Mouse (Mus musculus) adrenal gland, adult (tissue): ENCODE measurements at regions not wholly inside any gene's neighbourhood (a gene's known extent, or its start where the extent isn't known, plus 50 kb on each side); places are given as distances from the start of the nearest gene placed in this dataset.

ENCODE experiments used
- DNase-seq, 2 experiments: peaks; one replicate each; pipeline ENCODE4 v3.0.0; 2022 to 2023; ENCODE audit warnings: low spot score in 1 of 2; ENCODE audit not compliant: inconsistent age in 2 of 2

- DNase-seq: no peak
Measured at GRCm38 (mm10) chr8:17782650-17783049, 1195.4 kb downstream of the Defb40 start.

- no peak for DNase-seq
Measured at GRCm38 (mm10) chr8:17781559-17782283, 1196.3 kb downstream of the Defb40 start.

GRCm38 (mm10) chr8:17775411-17775810 is 1202.6 kb downstream of the Defb40 start:
- DNase-seq: no peak

- peak in 1 of 2 experiments; percentile 27 for DNase-seq
Measured at GRCm38 (mm10) chr8:17773311-17773710, 1204.7 kb downstream of the Defb40 start.

GRCm38 (mm10) chr8:17767441-17768007 is 1210.5 kb downstream of the Defb40 start:
- DNase-seq: peak in 1 of 2 experiments; percentile 51

GRCm38 (mm10) chr8:17724672-17725071 is 1253.4 kb downstream of the Defb40 start:
- no peak for DNase-seq

- no peak for DNase-seq
Measured at GRCm38 (mm10) chr8:17709162-17709561, 1268.9 kb downstream of the Defb40 start.

GRCm38 (mm10) chr8:17708409-17708808 is 1269.6 kb downstream of the Defb40 start:
- DNase-seq: no peak

GRCm38 (mm10) chr8:17704289-17704688 is 1273.8 kb downstream of the Defb40 start:
- no peak for DNase-seq

GRCm38 (mm10) chr8:17700362-17700761 is 1277.7 kb downstream of the Defb40 start:
- DNase-seq: peak; percentile 45 to 88

- DNase-seq: no peak
Measured at GRCm38 (mm10) chr8:17690074-17690848, 1287.8 kb downstream of the Defb40 start.

GRCm38 (mm10) chr8:17689641-17690040 is 1288.4 kb downstream of the Defb40 start:
- no peak for DNase-seq

GRCm38 (mm10) chr8:17687084-17687483 is 1291.0 kb downstream of the Defb40 start:
- no peak for DNase-seq

GRCm38 (mm10) chr8:17664371-17665141 is 1313.5 kb downstream of the Defb40 start:
- DNase-seq: no peak

- DNase-seq: no peak
Measured at GRCm38 (mm10) chr8:17659753-17660361, 1318.2 kb downstream of the Defb40 start.

- peak in 1 of 2 experiments; percentile 38 for DNase-seq
Measured at GRCm38 (mm10) chr8:17653786-17654185, 1324.3 kb downstream of the Defb40 start.

- no peak for DNase-seq
Measured at GRCm38 (mm10) chr8:17647559-17647958, 1330.5 kb downstream of the Defb40 start.

- no peak for DNase-seq
Measured at GRCm38 (mm10) chr8:17621109-17621508, 1356.9 kb downstream of the Defb40 start.

- DNase-seq: no peak
Measured at GRCm38 (mm10) chr8:17618846-17619245, 1359.2 kb downstream of the Defb40 start.

- no peak for DNase-seq
Measured at GRCm38 (mm10) chr8:17618147-17618546, 1359.9 kb downstream of the Defb40 start.

GRCm38 (mm10) chr8:17602861-17603260 is 1375.2 kb downstream of the Defb40 start:
- no peak for DNase-seq
